Comparison of ENCODE assay signal across 8 mouse cellular contexts in genomic region chr13:109260220-109260795, GRCm38 (mm10).
DNase-seq lines count a peak whose midpoint lies in the region; ATAC-seq and TF ChIP-seq lines count a peak whose summit lies in the region.

No protein-coding gene starts in this region.

- intact Hi-C loops in heart, adult 2 months (cut with DNase I), result loop anchor here (1.0 kb wide), 1 partner anchor 30 kb away; no protein-coding TSS in a partner anchor

- TF ChIP-seq POLR2A in heart, adult 2 months (IDR thresholded peaks at IDR 0.05; ENCODE audit: insufficient read depth, low read depth, low read length), result no peak
- TF ChIP-seq POLR2A in kidney, adult 2 months (IDR thresholded peaks at IDR 0.05; ENCODE audit: low read depth, low read length), result no peak
- TF ChIP-seq POLR2A in limb, embryonic 14.5 days (IDR thresholded peaks at IDR 0.05; ENCODE audit: borderline replicate concordance, extremely low read depth, insufficient read depth, insufficient read length), result peak; percentile 88; the same call in 1 of the 2 replicates
- no peak for TF ChIP-seq POLR2A in testis, adult 2 months (IDR thresholded peaks at IDR 0.05; ENCODE audit: control insufficient read depth, low read depth, low read length)

- TF ChIP-seq CTCF in heart, adult 2 months (IDR thresholded peaks at IDR 0.05), result no peak
- TF ChIP-seq CTCF in kidney, adult 2 months (conservative IDR thresholded peaks at IDR 0.05; ENCODE audit: insufficient read depth, insufficient read length, low read depth, low read length), result no peak
- no peak for TF ChIP-seq CTCF in testis, adult 2 months (IDR thresholded peaks at IDR 0.05; ENCODE audit: control insufficient read depth, insufficient read depth, insufficient replicate concordance, low read depth, low read length)

- H3K4me1 ChIP-seq in embryonic facial prominence, embryonic 11.5 days (ENCODE audit: control insufficient read depth, insufficient read depth, low read length), result no peaks in the 10 kb centered on the region
- H3K4me1 ChIP-seq in heart, adult 2 months (ENCODE audit: control insufficient read depth, insufficient read depth, low read length), result no peaks in the 10 kb centered on the region; the same call in 1 of the 2 replicates
- peaks cover 5% of the 10 kb centered on the region; the same call in 1 of the 2 replicates for H3K4me1 ChIP-seq in kidney, adult 2 months (ENCODE audit: control insufficient read depth, insufficient read depth, low read length)
- H3K4me1 ChIP-seq in limb, embryonic 14.5 days (ENCODE audit: control insufficient read depth, insufficient read depth, low read length), result 0 out of 2 replicates have a peak, but pooled peaks cover 11% of the 10 kb centered on the region
- H3K4me1 ChIP-seq in midbrain, embryonic 14.5 days (ENCODE audit: control insufficient read depth, insufficient read depth, low read length), result peaks cover 11% of the 10 kb centered on the region
- H3K4me1 ChIP-seq in testis, adult 2 months (ENCODE audit: control insufficient read depth, insufficient read depth, low read length), result peaks cover 5% of the 10 kb centered on the region; the same call in 1 of the 2 replicates

- TF ChIP-seq EP300 in heart, adult 2 months (IDR thresholded peaks at IDR 0.05; ENCODE audit: insufficient read depth, low read depth, low read length), result 0 out of 2 replicates have a peak, but pooled peaks have one; percentile 27

- H3K79me2 ChIP-seq in heart, adult 2 months (replicated peaks; ENCODE audit: control insufficient read depth, insufficient read depth, low read length), result no peaks in the 10 kb centered on the region

- under 1% methylated on average over 23 of the region's 23 CpGs for WGBS in embryonic facial prominence, embryonic 11.5 days
- WGBS in heart, adult 2 months, result under 1% methylated on average over 23 of the region's 23 CpGs
- under 1% methylated on average over 23 of the region's 23 CpGs for WGBS in kidney, adult 2 months
- WGBS in limb, embryonic 14.5 days, result 1% methylated on average over 23 of the region's 23 CpGs
- WGBS in midbrain, embryonic 14.5 days, result under 1% methylated on average over 23 of the region's 23 CpGs

- H3K9me3 ChIP-seq in embryonic facial prominence, embryonic 11.5 days (replicated peaks; ENCODE audit: control insufficient read depth, low read length), result no peaks in the 10 kb centered on the region
- H3K9me3 ChIP-seq in limb, embryonic 14.5 days (ENCODE audit: control insufficient read depth, low read length), result no peaks in the 10 kb centered on the region
- H3K9me3 ChIP-seq in midbrain, embryonic 14.5 days (ENCODE audit: control insufficient read depth, low read length), result no peaks in the 10 kb centered on the region

- H3K36me3 ChIP-seq in embryonic facial prominence, embryonic 11.5 days (replicated peaks; ENCODE audit: control insufficient read depth, insufficient read depth, low read depth, low read length), result no peaks in the 10 kb centered on the region
- H3K36me3 ChIP-seq in heart, adult 2 months (ENCODE audit: control insufficient read depth, insufficient read depth, low read length), result no peaks in the 10 kb centered on the region
- no peaks in the 10 kb centered on the region for H3K36me3 ChIP-seq in kidney, adult 2 months (ENCODE audit: control insufficient read depth, insufficient read depth, low read length)
- H3K36me3 ChIP-seq in limb, embryonic 14.5 days (ENCODE audit: control insufficient read depth, insufficient read depth, low read length), result no peaks in the 10 kb centered on the region
- H3K36me3 ChIP-seq in midbrain, embryonic 14.5 days (ENCODE audit: control insufficient read depth, insufficient read depth, low read length), result no peaks in the 10 kb centered on the region
- no peaks in the 10 kb centered on the region for H3K36me3 ChIP-seq in testis, adult 2 months (ENCODE audit: control insufficient read depth, insufficient read depth, low read length)

- H3K4me3 ChIP-seq in embryonic facial prominence, embryonic 11.5 days (ENCODE audit: low read depth, low read length), result peak overlapping the region; percentile 55
- H3K4me3 ChIP-seq in heart, adult 2 months, result peak overlapping the region; percentile 62
- H3K4me3 ChIP-seq in kidney, adult 2 months (ENCODE audit: insufficient read depth, low read depth, low read length), result peak overlapping the region; percentile 50
- H3K4me3 ChIP-seq in limb, embryonic 14.5 days (replicated peaks; ENCODE audit: low read length), result peak overlapping the region; percentile 48
- H3K4me3 ChIP-seq in midbrain, embryonic 14.5 days (replicated peaks; ENCODE audit: low read depth, low read length), result peak overlapping the region; percentile 49
- H3K4me3 ChIP-seq in testis, adult 2 months (ENCODE audit: control insufficient read depth, low read depth, low read length), result peak overlapping the region; percentile 75

- peak; percentile 43 to 56 for DNase-seq in urinary bladder, adult 18-20 months (ENCODE audit: low spot score in 2 of 2)
- no peak for DNase-seq in urinary bladder, postnatal 10 days (ENCODE audit: low spot score)
- peak; percentile 94 for DNase-seq in embryonic facial prominence, embryonic 11.5 days (ENCODE audit: low spot score)
- peak; percentile 65 to 66 for DNase-seq in heart, adult 2 months
- peak; percentile 96 for DNase-seq in kidney, adult 2 months
- DNase-seq in limb, embryonic 14.5 days (ENCODE audit: low spot score), result peak; percentile 92
- DNase-seq in midbrain, embryonic 14.5 days, result peak; percentile 86

- no peaks in the 10 kb centered on the region for H3K27me3 ChIP-seq in embryonic facial prominence, embryonic 11.5 days (ENCODE audit: control insufficient read depth, insufficient read depth, low read length)
- no peaks in the 10 kb centered on the region for H3K27me3 ChIP-seq in heart, adult 2 months (ENCODE audit: control insufficient read depth, insufficient read depth, low read length)
- no peaks in the 10 kb centered on the region for H3K27me3 ChIP-seq in kidney, adult 2 months (replicated peaks; ENCODE audit: control insufficient read depth, insufficient read depth, low read length)
- no peaks in the 10 kb centered on the region for H3K27me3 ChIP-seq in limb, embryonic 14.5 days (ENCODE audit: control insufficient read depth, insufficient read depth, low read length)
- peaks cover 3% of the 10 kb centered on the region; the same call in 1 of the 2 replicates for H3K27me3 ChIP-seq in midbrain, embryonic 14.5 days (ENCODE audit: control insufficient read depth, insufficient read depth, low read length)
- H3K27me3 ChIP-seq in testis, adult 2 months (ENCODE audit: control insufficient read depth, insufficient read depth, low read length), result no peaks in the 10 kb centered on the region

- peak overlapping the region; percentile 71 for H3K4me2 ChIP-seq in embryonic facial prominence, embryonic 11.5 days (ENCODE audit: low read depth, low read length)
- peak overlapping the region; percentile 83 for H3K4me2 ChIP-seq in limb, embryonic 14.5 days (replicated peaks; ENCODE audit: low read depth, low read length, severe bottlenecking)
- H3K4me2 ChIP-seq in midbrain, embryonic 14.5 days (ENCODE audit: low read length), result peak overlapping the region; percentile 85

- H3K27ac ChIP-seq in embryonic facial prominence, embryonic 11.5 days (replicated peaks; ENCODE audit: low read depth, low read length), result peak overlapping the region; percentile 83
- H3K27ac ChIP-seq in heart, adult 2 months, result peak overlapping the region; percentile 59
- H3K27ac ChIP-seq in kidney, adult 2 months (ENCODE audit: insufficient read depth, low read depth, low read length), result peak overlapping the region; percentile 39; the same call in 1 of the 2 replicates
- H3K27ac ChIP-seq in limb, embryonic 14.5 days (replicated peaks; ENCODE audit: low read depth, low read length), result peak overlapping the region; percentile 79
- H3K27ac ChIP-seq in midbrain, embryonic 14.5 days (replicated peaks; ENCODE audit: low read depth, low read length), result peak overlapping the region; percentile 77
- H3K27ac ChIP-seq in testis, adult 2 months (ENCODE audit: control insufficient read depth, insufficient read depth, low read depth, low read length), result peak overlapping the region; percentile 26; the same call in 1 of the 2 replicates

- H3K9ac ChIP-seq in embryonic facial prominence, embryonic 11.5 days (replicated peaks; ENCODE audit: low read length), result peak overlapping the region; percentile 63
- peak overlapping the region; percentile 60 for H3K9ac ChIP-seq in heart, adult 2 months (ENCODE audit: low read depth, low read length)
- H3K9ac ChIP-seq in limb, embryonic 14.5 days (ENCODE audit: low read depth, low read length, severe bottlenecking), result peak overlapping the region; percentile 63
- H3K9ac ChIP-seq in midbrain, embryonic 14.5 days (replicated peaks; ENCODE audit: low read length), result peak overlapping the region; percentile 54

- peak; percentile 91 for ATAC-seq in embryonic facial prominence, embryonic 11.5 days (replicated peaks; ENCODE audit: insufficient number of reproducible peaks, low FRiP score, low TSS enrichment, low read depth)
- ATAC-seq in limb, embryonic 14.5 days (ENCODE audit: low FRiP score, low read depth), result peak; percentile 90
- ATAC-seq in midbrain, embryonic 14.5 days (ENCODE audit: low FRiP score, low TSS enrichment), result peak; percentile 89

Comparison
In these comparisons a context has a peak if more than half of its experiments do, and no peak if none do; other contexts are left out.
1. H3K27ac ChIP-seq: peak in every context shown above with its lines; median percentile 83 in embryonic facial prominence, embryonic 11.5 days; 79 in limb, embryonic 14.5 days; 77 in midbrain, embryonic 14.5 days; 59 in heart, adult 2 months; 39 in kidney, adult 2 months; 26 in testis, adult 2 months.